Mouse (Mus musculus): ENCODE measurements around the gene Mpped2. TPM values are rescaled to one million over a fixed set of nuclear protein-coding genes. Genes with fewer than 3 reads are reported as not detected.

Mpped2 gene
- polyA plus RNA-seq, 1 experiment = 4.1 TPM

- TF ChIP-seq POLR2A (IDR thresholded peaks at IDR 0.05; ENCODE audit: low read depth, low read length) (no peak), CTCF (conservative IDR thresholded peaks at IDR 0.05; ENCODE audit: insufficient read depth, insufficient read length, low read depth, low read length) (no peak)
- Histone ChIP-seq H3K36me3 (ENCODE audit: control insufficient read depth, insufficient read depth, low read length) (no peaks in the 10 kb centered on the region), H3K27me3 (replicated peaks; ENCODE audit: control insufficient read depth, insufficient read depth, low read length) (no peaks in the 10 kb centered on the region), H3K4me1 (ENCODE audit: control insufficient read depth, insufficient read depth, low read length) (peaks cover 6% of the 10 kb centered on the region; the same call in 1 of the 2 replicates), H3K4me3 (ENCODE audit: insufficient read depth, low read depth, low read length) (no peak overlapping the region), H3K27ac (ENCODE audit: insufficient read depth, low read depth, low read length) (no peak overlapping the region)
- DNase-seq = no peak
- 53% methylated on average over 5 of the region's 5 CpGs for WGBS
These were observed 60.6 kb downstream of the Mpped2 start for GRCm38 (mm10) chr2:106753703-106754102.

GRCm38 (mm10) chr2:106754696-106755095 is 61.6 kb downstream of the Mpped2 start:
- Histone ChIP-seq H3K27ac (ENCODE audit: insufficient read depth, low read depth, low read length) (no peak overlapping the region), H3K27me3 (replicated peaks; ENCODE audit: control insufficient read depth, insufficient read depth, low read length) (no peaks in the 10 kb centered on the region), H3K4me1 (ENCODE audit: control insufficient read depth, insufficient read depth, low read length) (peaks cover 6% of the 10 kb centered on the region; the same call in 1 of the 2 replicates), H3K4me3 (ENCODE audit: insufficient read depth, low read depth, low read length) (no peak overlapping the region), H3K36me3 (ENCODE audit: control insufficient read depth, insufficient read depth, low read length) (no peaks in the 10 kb centered on the region)
- TF ChIP-seq CTCF (conservative IDR thresholded peaks at IDR 0.05; ENCODE audit: insufficient read depth, insufficient read length, low read depth, low read length) (no peak), POLR2A (IDR thresholded peaks at IDR 0.05; ENCODE audit: low read depth, low read length) (no peak)
- no peak for DNase-seq
- WGBS = 75% methylated on average over 5 of the region's 5 CpGs

- WGBS = 55% methylated on average over 13 of the region's 13 CpGs
- H3K27me3 ChIP-seq (replicated peaks; ENCODE audit: control insufficient read depth, insufficient read depth, low read length) = no peaks in the 10 kb centered on the region
- no peak overlapping the region for H3K27ac ChIP-seq (ENCODE audit: insufficient read depth, low read depth, low read length)
- DNase-seq = no peak
- no peak for TF ChIP-seq POLR2A (IDR thresholded peaks at IDR 0.05; ENCODE audit: low read depth, low read length)
- no peak for TF ChIP-seq CTCF (conservative IDR thresholded peaks at IDR 0.05; ENCODE audit: insufficient read depth, insufficient read length, low read depth, low read length)
- H3K36me3 ChIP-seq (ENCODE audit: control insufficient read depth, insufficient read depth, low read length) = no peaks in the 10 kb centered on the region
- H3K4me1 ChIP-seq (ENCODE audit: control insufficient read depth, insufficient read depth, low read length) = peaks cover 6% of the 10 kb centered on the region; the same call in 1 of the 2 replicates
- H3K4me3 ChIP-seq (ENCODE audit: insufficient read depth, low read depth, low read length) = no peak overlapping the region
These were observed 63.5 kb downstream of the Mpped2 start for GRCm38 (mm10) chr2:106756354-106757103.

- no peaks in the 10 kb centered on the region for H3K27me3 ChIP-seq (replicated peaks; ENCODE audit: control insufficient read depth, insufficient read depth, low read length)
- no peaks in the 10 kb centered on the region for H3K4me1 ChIP-seq (ENCODE audit: control insufficient read depth, insufficient read depth, low read length)
- H3K4me3 ChIP-seq (ENCODE audit: insufficient read depth, low read depth, low read length) = no peak overlapping the region
- 75% methylated on average over 8 of the region's 8 CpGs for WGBS
- no peak overlapping the region for H3K27ac ChIP-seq (ENCODE audit: insufficient read depth, low read depth, low read length)
- no peaks in the 10 kb centered on the region for H3K36me3 ChIP-seq (ENCODE audit: control insufficient read depth, insufficient read depth, low read length)
- TF ChIP-seq CTCF (conservative IDR thresholded peaks at IDR 0.05; ENCODE audit: insufficient read depth, insufficient read length, low read depth, low read length) = no peak
- no peak for TF ChIP-seq POLR2A (IDR thresholded peaks at IDR 0.05; ENCODE audit: low read depth, low read length)
- DNase-seq = no peak
These were observed 69.9 kb downstream of the Mpped2 start for GRCm38 (mm10) chr2:106762920-106763319.

- DNase-seq = no peak
- H3K27me3 ChIP-seq (replicated peaks; ENCODE audit: control insufficient read depth, insufficient read depth, low read length) = no peaks in the 10 kb centered on the region
- no peak overlapping the region for H3K4me3 ChIP-seq (ENCODE audit: insufficient read depth, low read depth, low read length)
- no peak overlapping the region for H3K27ac ChIP-seq (ENCODE audit: insufficient read depth, low read depth, low read length)
- H3K4me1 ChIP-seq (ENCODE audit: control insufficient read depth, insufficient read depth, low read length) = no peaks in the 10 kb centered on the region; the same call in 1 of the 2 replicates
- H3K36me3 ChIP-seq (ENCODE audit: control insufficient read depth, insufficient read depth, low read length) = no peaks in the 10 kb centered on the region
- WGBS = 78% methylated on average over 12 of the region's 12 CpGs
- TF ChIP-seq POLR2A (IDR thresholded peaks at IDR 0.05; ENCODE audit: low read depth, low read length) (no peak), CTCF (conservative IDR thresholded peaks at IDR 0.05; ENCODE audit: insufficient read depth, insufficient read length, low read depth, low read length) (no peak)
These were observed 76.2 kb downstream of the Mpped2 start for GRCm38 (mm10) chr2:106769236-106769635.

GRCm38 (mm10) chr2:106772643-106773042 is 79.6 kb downstream of the Mpped2 start:
- Histone ChIP-seq H3K27me3 (replicated peaks; ENCODE audit: control insufficient read depth, insufficient read depth, low read length) (no peaks in the 10 kb centered on the region), H3K4me3 (ENCODE audit: insufficient read depth, low read depth, low read length) (no peak overlapping the region), H3K4me1 (ENCODE audit: control insufficient read depth, insufficient read depth, low read length) (no peaks in the 10 kb centered on the region; the same call in 1 of the 2 replicates), H3K36me3 (ENCODE audit: control insufficient read depth, insufficient read depth, low read length) (no peaks in the 10 kb centered on the region), H3K27ac (ENCODE audit: insufficient read depth, low read depth, low read length) (no peak overlapping the region)
- WGBS = 89% methylated on average over 5 of the region's 5 CpGs
- TF ChIP-seq POLR2A (IDR thresholded peaks at IDR 0.05; ENCODE audit: low read depth, low read length) = no peak
- no peak for TF ChIP-seq CTCF (conservative IDR thresholded peaks at IDR 0.05; ENCODE audit: insufficient read depth, insufficient read length, low read depth, low read length)
- no peak for DNase-seq

Data from kidney, adult 2 months (tissue).